Mouse (Mus musculus): ENCODE data around the gene Pard3.
"Not testable (repeated sequence)": the region's sequence is repeated elsewhere in the genome, so short reads cannot be mapped to it uniquely, and the experiment has no call there.

Gene Pard3

GRCm38 (mm10) chr8:127139154-127139553 is 75.5 kb downstream of the Pard3 start:
- no peak for DNase-seq (ENCODE audit: low read depth, low spot score)

- no peak for DNase-seq (ENCODE audit: low read depth, low spot score)
Observed at GRCm38 (mm10) chr8:127140945-127141344, 77.3 kb downstream of the Pard3 start.

- DNase-seq (ENCODE audit: low read depth, low spot score): no peak
Observed at GRCm38 (mm10) chr8:127143641-127144040, 79.9 kb downstream of the Pard3 start.

GRCm38 (mm10) chr8:127144562-127144961 is 80.9 kb downstream of the Pard3 start:
- no peak for DNase-seq (ENCODE audit: low read depth, low spot score)

- no peak for DNase-seq (ENCODE audit: low read depth, low spot score)
Observed at GRCm38 (mm10) chr8:127145135-127145534, 81.4 kb downstream of the Pard3 start.

- no peak for DNase-seq (ENCODE audit: low read depth, low spot score)
Observed at GRCm38 (mm10) chr8:127146055-127146454, 82.4 kb downstream of the Pard3 start.

- no peak for DNase-seq (ENCODE audit: low read depth, low spot score)
Observed at GRCm38 (mm10) chr8:127148821-127149220, 85.1 kb downstream of the Pard3 start.

GRCm38 (mm10) chr8:127150645-127151044 is 87.0 kb downstream of the Pard3 start:
- no peak for DNase-seq (ENCODE audit: low read depth, low spot score)

GRCm38 (mm10) chr8:127151706-127152105 is 88.0 kb downstream of the Pard3 start:
- DNase-seq (ENCODE audit: low read depth, low spot score): no peak

GRCm38 (mm10) chr8:127157087-127157486 is 93.4 kb downstream of the Pard3 start:
- DNase-seq (ENCODE audit: low read depth, low spot score): no peak

- no peak for DNase-seq (ENCODE audit: low read depth, low spot score)
Observed at GRCm38 (mm10) chr8:127159421-127159966, 95.8 kb downstream of the Pard3 start.

GRCm38 (mm10) chr8:127161854-127162253 is 98.2 kb downstream of the Pard3 start:
- no peak for DNase-seq (ENCODE audit: low read depth, low spot score)

GRCm38 (mm10) chr8:127162821-127163220 is 99.1 kb downstream of the Pard3 start:
- no peak for DNase-seq (ENCODE audit: low read depth, low spot score)

GRCm38 (mm10) chr8:127164326-127165280 is 100.9 kb downstream of the Pard3 start:
- DNase-seq (ENCODE audit: low read depth, low spot score): no peak

GRCm38 (mm10) chr8:127168496-127168895 is 104.8 kb downstream of the Pard3 start:
- no peak for DNase-seq (ENCODE audit: low read depth, low spot score)

GRCm38 (mm10) chr8:127169361-127169760 is 105.7 kb downstream of the Pard3 start:
- DNase-seq (ENCODE audit: low read depth, low spot score): no peak

- not testable (repeated sequence) for DNase-seq (ENCODE audit: low read depth, low spot score)
Observed at GRCm38 (mm10) chr8:127170372-127170771, 106.7 kb downstream of the Pard3 start.

GRCm38 (mm10) chr8:127170930-127171329 is 107.2 kb downstream of the Pard3 start:
- no peak for DNase-seq (ENCODE audit: low read depth, low spot score)

GRCm38 (mm10) chr8:127173483-127173882 is 109.8 kb downstream of the Pard3 start:
- no peak for DNase-seq (ENCODE audit: low read depth, low spot score)

- no peak for DNase-seq (ENCODE audit: low read depth, low spot score)
Observed at GRCm38 (mm10) chr8:127174411-127174810, 110.7 kb downstream of the Pard3 start.

GRCm38 (mm10) chr8:127175160-127175836 is 111.6 kb downstream of the Pard3 start:
- no peak for DNase-seq (ENCODE audit: low read depth, low spot score)

GRCm38 (mm10) chr8:127178634-127179033 is 114.9 kb downstream of the Pard3 start:
- DNase-seq (ENCODE audit: low read depth, low spot score): no peak

Measured in c-Kit-negative CD71-positive TER-119-positive erythroid progenitor cells, embryonic 14.5 days (primary cell).